Mouse (Mus musculus) left cerebral cortex, adult 11 months (tissue): ENCODE measurements at regions not wholly inside any gene's neighbourhood (a gene's known extent, or its start where the extent isn't known, plus 50 kb on each side); places are given as distances from the start of the nearest gene placed in this dataset.

Experiments
- DNase-seq: peaks from one replicate; pipeline ENCODE4 v3.0.0; 2022; ENCODE audit warnings: low spot score

- no peak for DNase-seq
Observed at GRCm38 (mm10) chr3:38131176-38131886, 353.3 kb downstream of the Ankrd50 start.

GRCm38 (mm10) chr3:38130088-38130487 is 354.6 kb downstream of the Ankrd50 start:
- DNase-seq = no peak

GRCm38 (mm10) chr3:38129167-38129500 is 355.5 kb downstream of the Ankrd50 start:
- no peak for DNase-seq

GRCm38 (mm10) chr3:38128486-38129166 is 356.0 kb downstream of the Ankrd50 start:
- no peak for DNase-seq

GRCm38 (mm10) chr3:38116071-38116787 is 368.4 kb downstream of the Ankrd50 start:
- no peak for DNase-seq

- DNase-seq = no peak
Observed at GRCm38 (mm10) chr3:38112568-38112967, 372.1 kb downstream of the Ankrd50 start.

- DNase-seq = no peak
Observed at GRCm38 (mm10) chr3:38105022-38105857, 379.4 kb downstream of the Ankrd50 start.

- DNase-seq = no peak
Observed at GRCm38 (mm10) chr3:38104418-38104817, 380.1 kb upstream of the Gm5148 start.

GRCm38 (mm10) chr3:38102985-38103384 is 378.7 kb upstream of the Gm5148 start:
- no peak for DNase-seq

- no peak for DNase-seq
Observed at GRCm38 (mm10) chr3:38102181-38102580, 377.9 kb upstream of the Gm5148 start.

GRCm38 (mm10) chr3:38094370-38094979 is 370.2 kb upstream of the Gm5148 start:
- peak; percentile 2 for DNase-seq

- DNase-seq = no peak
Observed at GRCm38 (mm10) chr3:38084548-38084947, 360.3 kb upstream of the Gm5148 start.

- no peak for DNase-seq
Observed at GRCm38 (mm10) chr3:38082386-38082785, 358.1 kb upstream of the Gm5148 start.

GRCm38 (mm10) chr3:38076835-38077234 is 352.5 kb upstream of the Gm5148 start:
- peak; percentile 6 for DNase-seq

- DNase-seq = no peak
Observed at GRCm38 (mm10) chr3:38073946-38074345, 349.7 kb upstream of the Gm5148 start.

GRCm38 (mm10) chr3:38055627-38056026 is 331.3 kb upstream of the Gm5148 start:
- DNase-seq = no peak

- no peak for DNase-seq
Observed at GRCm38 (mm10) chr3:38052941-38053340, 328.7 kb upstream of the Gm5148 start.

GRCm38 (mm10) chr3:38051748-38052147 is 327.5 kb upstream of the Gm5148 start:
- DNase-seq = no peak

- DNase-seq = no peak
Observed at GRCm38 (mm10) chr3:38050856-38051255, 326.6 kb upstream of the Gm5148 start.

GRCm38 (mm10) chr3:38050366-38050765 is 326.1 kb upstream of the Gm5148 start:
- DNase-seq = no peak

GRCm38 (mm10) chr3:38049290-38049689 is 325.0 kb upstream of the Gm5148 start:
- no peak for DNase-seq

GRCm38 (mm10) chr3:38047445-38047844 is 323.2 kb upstream of the Gm5148 start:
- no peak for DNase-seq
